Mouse (Mus musculus): ENCODE results near the gene Donson.

- TF ChIP-seq CTCF (IDR thresholded peaks at IDR 0.05; ENCODE audit: extremely low read depth, insufficient read depth, low read length) (no peak), POLR2A (IDR thresholded peaks at IDR 0.05; ENCODE audit: extremely low read depth, insufficient read depth, low read length) (no peak)
Measured at GRCm38 (mm10) chr16:91629749-91630148, 58.8 kb downstream of the Donson start.
